Mouse (Mus musculus): ENCODE results near the gene Gm49320. TPM values are rescaled to one million over a fixed set of nuclear protein-coding genes. Genes with fewer than 3 reads are reported as not detected.
A peak's percentile ranks its signal among the peaks of the same experiment; 100 is the strongest.

The Gm49320 gene
- total RNA-seq, 1 experiment: not detected

GRCm38 (mm10) chr8:4265160-4265914, 26.7 kb downstream of the Gm49320 start:
- Histone ChIP-seq H3K36me3 (ENCODE audit: control insufficient read depth, insufficient read depth, low read length, poor library complexity, severe bottlenecking) (peaks cover 63% of the 10 kb centered on the region), H3K27ac (ENCODE audit: insufficient read depth, low read depth, low read length, poor library complexity, severe bottlenecking) (no peak overlapping the region), H3K9ac (ENCODE audit: insufficient read depth, low read depth, low read length, poor library complexity, severe bottlenecking) (no peak overlapping the region), H3K4me1 (ENCODE audit: control insufficient read depth in 2 of 2, insufficient read depth in 2 of 2, low read length in 2 of 2, poor library complexity in 1 of 2) (no peaks in the 10 kb centered on the region), H3K4me3 (ENCODE audit: insufficient read depth in 1 of 2, low read depth in 1 of 2, low read length in 2 of 2, poor library complexity in 1 of 2, severe bottlenecking in 1 of 2) (no peak overlapping the region), H3K9me3 (ENCODE audit: control insufficient read depth, insufficient read depth, low read depth, low read length) (no peaks in the 10 kb centered on the region)
- in situ Hi-C loops (cut with MboI; ENCODE audit: low sequenced_read_pairs in 2 of 2, unreplicated experiment in 2 of 2): no loop called here
- no peak for TF ChIP-seq ZNF384 (IDR thresholded peaks at IDR 0.05; ENCODE audit: low read depth, low read length)
- no peak for TF ChIP-seq ZC3H11A (IDR thresholded peaks at IDR 0.05; ENCODE audit: borderline replicate concordance, low read depth, low read length)
- no peak for TF ChIP-seq MAFK (IDR thresholded peaks at IDR 0.05; ENCODE audit: insufficient read depth, low read depth, low read length)
- TF ChIP-seq CHD2 (IDR thresholded peaks at IDR 0.05; ENCODE audit: low read depth, low read length): no peak
- TF ChIP-seq HCFC1 (IDR thresholded peaks at IDR 0.05; ENCODE audit: borderline replicate concordance, insufficient read depth, low read length): no peak
- DNase-seq (ENCODE audit: low read depth, low spot score): no peak

DNA sequence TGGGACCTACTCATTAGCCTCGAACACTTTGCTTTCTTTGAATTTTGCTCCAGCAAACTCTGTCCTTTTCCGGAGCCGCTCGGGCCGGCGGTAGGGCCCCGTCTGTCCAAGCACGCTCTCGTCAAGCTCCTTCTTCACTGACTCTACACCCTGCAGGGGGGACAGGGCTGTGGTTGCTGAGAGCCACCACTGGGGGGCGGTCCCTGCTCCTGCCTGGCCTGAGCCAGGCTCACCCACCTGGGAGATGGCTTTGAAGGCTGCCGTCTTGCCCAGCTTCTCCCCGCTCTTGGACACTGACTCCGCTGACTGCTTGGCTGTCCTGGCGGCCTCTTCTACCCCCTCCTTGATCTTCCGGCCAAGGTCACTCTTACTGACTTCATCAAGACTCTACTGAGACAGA, 29.0 kb downstream of the Gm49320 start:
- TF ChIP-seq MAFK (IDR thresholded peaks at IDR 0.05; ENCODE audit: insufficient read depth, low read depth, low read length) (no peak), ZC3H11A (IDR thresholded peaks at IDR 0.05; ENCODE audit: borderline replicate concordance, low read depth, low read length) (peak; percentile 22; the same call in 1 of the 2 replicates), ZNF384 (IDR thresholded peaks at IDR 0.05; ENCODE audit: low read depth, low read length) (no peak)
- DNase-seq (ENCODE audit: low read depth, low spot score): no peak
- Histone ChIP-seq H3K9ac (ENCODE audit: insufficient read depth, low read depth, low read length, poor library complexity, severe bottlenecking) (no peak overlapping the region), H3K4me3 (ENCODE audit: insufficient read depth in 1 of 2, low read depth in 1 of 2, low read length in 2 of 2, poor library complexity in 1 of 2, severe bottlenecking in 1 of 2) (no peak overlapping the region), H3K9me3 (ENCODE audit: control insufficient read depth, insufficient read depth, low read depth, low read length) (no peaks in the 10 kb centered on the region), H3K27ac (ENCODE audit: insufficient read depth, low read depth, low read length, poor library complexity, severe bottlenecking) (no peak overlapping the region), H3K36me3 (ENCODE audit: control insufficient read depth, insufficient read depth, low read length, poor library complexity, severe bottlenecking) (peaks cover 53% of the 10 kb centered on the region), H3K4me1 (ENCODE audit: control insufficient read depth in 2 of 2, insufficient read depth in 2 of 2, low read length in 2 of 2, poor library complexity in 1 of 2) (no peaks in the 10 kb centered on the region)
- in situ Hi-C loops (cut with MboI; ENCODE audit: low sequenced_read_pairs in 2 of 2, unreplicated experiment in 2 of 2): no loop called here

DNA sequence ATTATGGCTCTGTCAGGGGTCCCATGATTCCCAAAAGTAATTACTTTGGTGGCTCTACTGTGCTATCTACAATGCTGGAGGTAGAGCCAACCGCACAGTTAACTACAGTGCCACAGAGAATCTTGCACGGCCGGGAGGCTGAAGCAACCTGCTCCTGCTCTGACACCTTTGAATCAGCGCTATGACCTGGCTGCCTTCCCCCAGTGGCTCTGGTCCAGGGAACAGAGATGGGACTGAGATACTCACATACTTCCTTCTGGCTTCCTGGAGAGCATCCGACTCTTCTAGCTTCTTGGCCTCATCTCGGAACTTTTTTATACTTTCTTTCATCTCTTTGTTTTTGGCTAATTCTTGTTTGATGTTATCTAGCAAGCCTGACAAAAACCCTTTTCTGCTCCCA, 30.9 kb downstream of the Gm49320 start:
- in situ Hi-C loops (cut with MboI; ENCODE audit: low sequenced_read_pairs in 2 of 2, unreplicated experiment in 2 of 2): no loop called here
- H3K9ac ChIP-seq (ENCODE audit: insufficient read depth, low read depth, low read length, poor library complexity, severe bottlenecking): no peak overlapping the region
- TF ChIP-seq ZNF384 (IDR thresholded peaks at IDR 0.05; ENCODE audit: low read depth, low read length) (no peak), ZC3H11A (IDR thresholded peaks at IDR 0.05; ENCODE audit: borderline replicate concordance, low read depth, low read length) (no peak), MAFK (IDR thresholded peaks at IDR 0.05; ENCODE audit: insufficient read depth, low read depth, low read length) (no peak), CHD2 (IDR thresholded peaks at IDR 0.05; ENCODE audit: low read depth, low read length) (no peak), HCFC1 (IDR thresholded peaks at IDR 0.05; ENCODE audit: borderline replicate concordance, insufficient read depth, low read length) (no peak)
- H3K36me3 ChIP-seq (ENCODE audit: control insufficient read depth, insufficient read depth, low read length, poor library complexity, severe bottlenecking): peaks cover 51% of the 10 kb centered on the region
- H3K27ac ChIP-seq (ENCODE audit: insufficient read depth, low read depth, low read length, poor library complexity, severe bottlenecking): no peak overlapping the region
- H3K4me3 ChIP-seq (ENCODE audit: insufficient read depth in 1 of 2, low read depth in 1 of 2, low read length in 2 of 2, poor library complexity in 1 of 2, severe bottlenecking in 1 of 2): no peak overlapping the region
- H3K9me3 ChIP-seq (ENCODE audit: control insufficient read depth, insufficient read depth, low read depth, low read length): no peaks in the 10 kb centered on the region
- DNase-seq (ENCODE audit: low read depth, low spot score): no peak
- H3K4me1 ChIP-seq (ENCODE audit: control insufficient read depth in 2 of 2, insufficient read depth in 2 of 2, low read length in 2 of 2, poor library complexity in 1 of 2): peaks cover 0 to 3% of the 10 kb centered on the region in 2 experiments; a peak in 1 of 4 replicates

GRCm38 (mm10) chr8:4275275-4276110, 36.8 kb downstream of the Gm49320 start, which contains the start of gene Timm44:
Gene Timm44, minus strand, starts transcription at chr8:4275913.
- Histone ChIP-seq H3K4me3 (ENCODE audit: insufficient read depth in 1 of 2, low read depth in 1 of 2, low read length in 2 of 2, poor library complexity in 1 of 2, severe bottlenecking in 1 of 2) (peak within 1 kb of the TSS; percentile 84 to 92), H3K9me3 (ENCODE audit: control insufficient read depth, insufficient read depth, low read depth, low read length) (no peaks in the 10 kb centered on the region), H3K27ac (ENCODE audit: insufficient read depth, low read depth, low read length, poor library complexity, severe bottlenecking) (no peak within 1 kb of the TSS; the same call in 1 of the 2 replicates), H3K4me1 (ENCODE audit: control insufficient read depth in 2 of 2, insufficient read depth in 2 of 2, low read length in 2 of 2, poor library complexity in 1 of 2) (peaks cover 0 to 5% of the 10 kb centered on the region in 2 experiments; a peak in 2 of 4 replicates), H3K36me3 (ENCODE audit: control insufficient read depth, insufficient read depth, low read length, poor library complexity, severe bottlenecking) (peaks cover 10% of the 10 kb centered on the region), H3K9ac (ENCODE audit: insufficient read depth, low read depth, low read length, poor library complexity, severe bottlenecking) (peak within 1 kb of the TSS; percentile 90)
- peak; percentile 96 for DNase-seq (ENCODE audit: low read depth, low spot score)
- TF ChIP-seq ZNF384 (IDR thresholded peaks at IDR 0.05; ENCODE audit: low read depth, low read length): 0 out of 2 replicates have a peak, but pooled peaks have one; percentile 7
- peak; percentile 85 for TF ChIP-seq HCFC1 (IDR thresholded peaks at IDR 0.05; ENCODE audit: borderline replicate concordance, insufficient read depth, low read length)
- no peak for TF ChIP-seq ZC3H11A (IDR thresholded peaks at IDR 0.05; ENCODE audit: borderline replicate concordance, low read depth, low read length)
- in situ Hi-C loops (cut with MboI; ENCODE audit: low sequenced_read_pairs in 2 of 2, unreplicated experiment in 2 of 2): no loop called here
